Mouse (Mus musculus) small intestine, adult 2 months (tissue): ENCODE measurements around the gene Arrb1.

Experiments
- CTCF ChIP-seq: fragments of 200-500 bp; IDR thresholded peaks from 2 replicates; pipeline ENCODE4 v1.5.1; 2012; ENCODE audit warnings: low read depth, mild to moderate bottlenecking, control low read depth, inconsistent platforms, low read length, moderate library complexity, mixed read lengths; ENCODE audit not compliant: insufficient replicate concordance, insufficient read length; ENCODE audit errors: extremely low read depth
- POLR2A ChIP-seq: fragments of 200-500 bp; IDR thresholded peaks from 2 replicates; pipeline ENCODE4 v1.6.1; 2012; ENCODE audit warnings: low read depth, mild to moderate bottlenecking, control low read depth, inconsistent platforms, low read length, moderate library complexity

DNA sequence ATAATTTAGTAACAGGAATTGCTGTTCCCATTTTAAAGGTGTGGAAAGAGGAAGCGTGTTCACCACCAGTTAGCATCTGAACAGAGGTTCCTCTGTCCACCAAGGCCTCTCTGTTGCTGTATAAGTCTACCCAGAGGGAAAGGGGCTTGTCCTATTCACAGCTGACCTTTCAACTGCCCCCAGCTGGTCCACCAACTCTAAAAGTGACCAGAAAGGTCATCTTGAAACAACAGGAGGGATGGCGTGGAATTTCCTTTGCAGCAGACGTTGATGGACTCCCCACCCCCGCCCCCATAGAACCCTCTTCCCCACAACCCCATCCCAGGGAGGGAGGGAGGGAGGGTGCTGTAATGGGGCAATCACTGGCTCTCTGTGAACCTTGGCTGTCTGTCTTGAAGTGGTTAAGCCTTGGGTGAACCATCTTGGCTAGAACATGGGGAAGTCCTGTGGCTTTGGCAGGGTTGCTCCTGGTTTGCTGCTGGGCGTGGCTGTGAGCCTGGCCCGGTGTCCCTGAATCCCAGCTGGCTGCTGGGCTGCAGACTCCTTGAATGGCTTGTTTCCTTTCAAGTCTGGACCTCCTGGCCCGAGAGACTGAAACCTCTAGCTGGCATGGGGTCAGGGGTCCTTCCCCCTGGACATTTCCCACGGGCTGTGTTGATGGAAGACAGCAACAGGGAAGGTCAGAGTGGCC, 4.1 kb downstream of the Arrb1 start:
- TF ChIP-seq CTCF (no peak), POLR2A (no peak)
